In the genomic region with DNA sequence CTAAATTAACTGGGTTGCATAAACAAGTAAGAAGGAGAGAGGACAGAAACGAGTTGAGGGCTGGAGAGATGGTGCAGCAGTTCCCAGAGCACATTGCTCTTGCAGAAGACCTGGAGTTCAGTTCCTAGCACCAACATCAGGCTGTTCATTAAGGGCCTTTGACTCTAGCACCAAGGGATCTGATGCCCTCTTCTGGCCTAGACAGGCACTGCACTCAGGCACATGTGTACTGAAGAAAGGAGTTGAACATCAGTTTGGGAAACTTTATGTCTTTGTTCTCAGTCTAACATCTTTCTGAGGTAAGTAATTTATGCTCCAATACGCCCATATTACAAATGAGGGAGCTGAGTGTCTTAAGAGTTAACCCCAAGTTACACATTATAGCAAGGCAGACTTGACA, we compare ENCODE assay signal across 11 mouse cellular contexts.
DNase-seq lines count a peak whose midpoint lies in the region; ATAC-seq and TF ChIP-seq lines count a peak whose summit lies in the region.
"Had no signal": no experiment of that assay in that cellular context is flagged by ENCODE, and none has a peak within 500 bp of the region (broad histone marks: within the 10 kb centered on the region; RNA-seq: fewer than 3 reads in every experiment).

No protein-coding gene starts in this region.

- no peak overlapping the region for H3K27ac ChIP-seq in forebrain, embryonic 11.5 days (ENCODE audit: low read depth, low read length)
- no peak overlapping the region for H3K27ac ChIP-seq in forebrain, embryonic 16.5 days (ENCODE audit: low read length)
- no peak overlapping the region for H3K27ac ChIP-seq in bone marrow, adult 2 months (ENCODE audit: control insufficient read depth, insufficient read depth, low read depth, low read length, poor library complexity)
- H3K27ac ChIP-seq in stomach, postnatal 0 days (replicated peaks), result no peak overlapping the region
- H3K27ac ChIP-seq: macrophage had no signal

- no peak overlapping the region for H3K9ac ChIP-seq in forebrain, embryonic 11.5 days (ENCODE audit: low read length)
- H3K9ac ChIP-seq in forebrain, embryonic 16.5 days (replicated peaks; ENCODE audit: low read depth, low read length), result no peak overlapping the region
- no peak overlapping the region for H3K9ac ChIP-seq in stomach, postnatal 0 days (ENCODE audit: low read length)

- no peak overlapping the region for H3K4me3 ChIP-seq in forebrain, embryonic 11.5 days (ENCODE audit: low read depth, low read length)
- no peak overlapping the region for H3K4me3 ChIP-seq in forebrain, embryonic 16.5 days (replicated peaks; ENCODE audit: low read length)
- no peak overlapping the region for H3K4me3 ChIP-seq in lung, adult 2 months (replicated peaks; ENCODE audit: extremely low read depth, low read depth, low read length)
- no peak overlapping the region for H3K4me3 ChIP-seq in bone marrow, adult 2 months (replicated peaks; ENCODE audit: control insufficient read depth, low read depth, low read length)
- no peak overlapping the region for H3K4me3 ChIP-seq in stomach, postnatal 0 days (ENCODE audit: low read depth, low read length)

- H3K36me3 ChIP-seq in forebrain, embryonic 11.5 days (ENCODE audit: control insufficient read depth, insufficient read depth, low read length), result no peaks in the 10 kb centered on the region
- H3K36me3 ChIP-seq in forebrain, embryonic 16.5 days (ENCODE audit: control insufficient read depth, insufficient read depth), result no peaks in the 10 kb centered on the region
- no peaks in the 10 kb centered on the region for H3K36me3 ChIP-seq in stomach, postnatal 0 days (ENCODE audit: control insufficient read depth, insufficient read depth, low read length)

- peaks cover 2% of the 10 kb centered on the region; the same call in 1 of the 2 replicates for H3K4me1 ChIP-seq in forebrain, embryonic 11.5 days (replicated peaks; ENCODE audit: control insufficient read depth, insufficient read depth, low read length)
- H3K4me1 ChIP-seq in forebrain, embryonic 16.5 days (replicated peaks; ENCODE audit: control insufficient read depth, insufficient read depth, low read length), result peaks cover 4% of the 10 kb centered on the region; the same call in 1 of the 2 replicates
- H3K4me1 ChIP-seq in lung, adult 2 months (ENCODE audit: control insufficient read depth, insufficient read depth, low read length), result no peaks in the 10 kb centered on the region
- H3K4me1 ChIP-seq in bone marrow, adult 2 months (ENCODE audit: control insufficient read depth, insufficient read depth, low read length), result peaks cover 4% of the 10 kb centered on the region; the same call in 1 of the 2 replicates
- H3K4me1 ChIP-seq in stomach, postnatal 0 days (replicated peaks; ENCODE audit: control insufficient read depth, insufficient read depth), result no peaks in the 10 kb centered on the region

- TF ChIP-seq CTCF in lung, adult 2 months (IDR thresholded peaks at IDR 0.05; ENCODE audit: insufficient read depth, low read length), result peak; percentile 31
- TF ChIP-seq CTCF in bone marrow, adult 2 months (IDR thresholded peaks at IDR 0.05; ENCODE audit: control insufficient read depth, insufficient read depth, low read length), result peak; percentile 48
- TF ChIP-seq CTCF in stomach, postnatal 0 days (IDR thresholded peaks at IDR 0.05; ENCODE audit: low read depth), result peak; percentile 60

- no peak for TF ChIP-seq POLR2A in lung, adult 2 months (IDR thresholded peaks at IDR 0.05; ENCODE audit: borderline replicate concordance, extremely low read depth, low read depth, low read length)
- no peak for TF ChIP-seq POLR2A in bone marrow, adult 2 months (IDR thresholded peaks at IDR 0.05; ENCODE audit: borderline replicate concordance, control insufficient read depth, low read depth, low read length)

- H3K4me2 ChIP-seq in forebrain, embryonic 11.5 days (ENCODE audit: low read depth, low read length, severe bottlenecking), result no peak overlapping the region
- no peak overlapping the region for H3K4me2 ChIP-seq in forebrain, embryonic 16.5 days (ENCODE audit: low read length)
- H3K4me2 ChIP-seq in stomach, postnatal 0 days (replicated peaks; ENCODE audit: low read depth), result no peak overlapping the region

- DNase-seq in forebrain, embryonic 11.5 days (ENCODE audit: low spot score), result peak; percentile 54
- DNase-seq in lung, adult 2 months, result peak; percentile 3
- DNase-seq in lung, postnatal 25 days (ENCODE audit: low spot score), result no peak
- DNase-seq in stomach, postnatal 0 days (ENCODE audit: low spot score), result peak; percentile 22
- DNase-seq in left cerebral cortex, adult 9 months (ENCODE audit: low spot score in 2 of 2), result no peak

- H3K9me3 ChIP-seq in forebrain, embryonic 11.5 days (ENCODE audit: control insufficient read depth, low read length), result no peaks in the 10 kb centered on the region
- H3K9me3 ChIP-seq in forebrain, embryonic 16.5 days (ENCODE audit: control insufficient read depth, low read length), result 0 out of 2 replicates have a peak, but pooled peaks cover 2% of the 10 kb centered on the region
- no peaks in the 10 kb centered on the region for H3K9me3 ChIP-seq in stomach, postnatal 0 days (ENCODE audit: control insufficient read depth, low read length)

- no peaks in the 10 kb centered on the region for H3K27me3 ChIP-seq in forebrain, embryonic 11.5 days (ENCODE audit: control insufficient read depth, insufficient read depth, low read length)
- H3K27me3 ChIP-seq in forebrain, embryonic 16.5 days (replicated peaks; ENCODE audit: control insufficient read depth, insufficient read depth, low read length), result no peaks in the 10 kb centered on the region
- H3K27me3 ChIP-seq in stomach, postnatal 0 days (ENCODE audit: control insufficient read depth, insufficient read depth, low read length), result no peaks in the 10 kb centered on the region

- TF ChIP-seq EP300 in stomach, postnatal 0 days (optimal IDR thresholded peaks at IDR 0.05), result no peak

- 73% methylated on average over 2 of the region's 2 CpGs for WGBS in forebrain, embryonic 11.5 days
- WGBS in forebrain, embryonic 16.5 days, result 81% methylated on average over 2 of the region's 2 CpGs
- WGBS in lung, adult 2 months, result 80% methylated on average over 2 of the region's 2 CpGs
- WGBS in bone marrow, adult 2 months, result 53% methylated on average over 2 of the region's 2 CpGs
- WGBS in stomach, postnatal 0 days, result 77% methylated on average over 2 of the region's 2 CpGs

- no peak for ATAC-seq in forebrain, embryonic 11.5 days (replicated peaks; ENCODE audit: low FRiP score)
- ATAC-seq in forebrain, embryonic 16.5 days, result no peak
- no peak for ATAC-seq in stomach, postnatal 0 days (ENCODE audit: low FRiP score, low TSS enrichment)
- no peak for ATAC-seq in erythroid progenitor cell, adult 5-6 weeks (replicated peaks; ENCODE audit: low FRiP score, poor library complexity, severe bottlenecking)
- ATAC-seq: activated CD4-positive, CD25-positive, alpha-beta regulatory T cell, adult 4 months; inflammation-experienced regulatory T-cells, adult 6 months had no signal

Comparison
In these comparisons a context has a peak if more than half of its experiments do, and no peak if none do; other contexts are left out.
1. DNase-seq: peak in forebrain, embryonic 11.5 days (single experiment), lung, adult 2 months (single experiment) and stomach, postnatal 0 days (single experiment); none in lung, postnatal 25 days (single experiment) and left cerebral cortex, adult 9 months (0 of 2).
2. Peak in every context shown above with its lines, with median percentiles within 50 percentile points of each other: CTCF ChIP-seq.